Mouse (Mus musculus) inflammation-experienced regulatory T-cells, adult 6 months (primary cell): Measurements from ENCODE around the gene Zfp61. TPM values are rescaled to one million over a fixed set of nuclear protein-coding genes. Genes with fewer than 3 reads are reported as not detected.

Experiments
- ATAC-seq: one replicate; pipeline ENCODE4 v1.8.0; 2017
- polyA plus RNA-seq, 3 experiments: library from polyadenylated mRNA; unstranded; fragments of 100-300 nt; shearing (Covaris generic); gene quantifications; one replicate each; pipeline ENCODE4 v1.2.1; 2017

Gene Zfp61
- 10 to 100 TPM; 10.4 to 20.6 (median 19.0) TPM for polyA plus RNA-seq

DNA sequence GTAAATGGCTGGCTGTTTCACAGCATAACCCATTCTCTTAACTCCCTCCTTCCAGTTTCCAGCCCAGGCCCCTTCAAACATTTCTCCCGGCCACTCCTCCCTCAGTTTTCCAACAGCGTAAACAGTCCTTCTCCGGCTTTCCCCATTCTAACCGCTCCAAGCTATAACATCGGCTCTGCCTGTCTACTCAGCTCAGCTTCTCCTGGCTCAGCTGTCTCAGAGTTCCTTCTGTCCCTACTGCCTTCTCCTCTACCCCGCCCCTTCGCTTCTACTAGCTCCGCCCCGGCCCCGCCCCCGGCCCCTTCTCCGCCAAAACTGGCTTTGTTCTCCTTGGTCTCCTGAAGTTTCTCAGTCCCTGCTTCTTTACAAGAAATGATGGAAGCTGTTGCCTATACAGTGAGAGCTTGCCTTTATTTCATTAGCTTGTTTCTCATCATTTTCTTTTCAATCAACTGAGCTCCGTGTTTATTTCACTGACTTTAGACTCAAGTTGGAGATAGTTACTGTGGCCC, at the start of gene Zfp61:
Gene Zfp61, minus strand, starts transcription at position 462 of the 512 bp plus-strand sequence.
- no peak for ATAC-seq

- no peak for ATAC-seq
Measured at GRCm38 (mm10) chr7:24348896-24349295, 47.9 kb upstream of the Zfp61 start, which contains the start of gene Lypd5. Gene Lypd5 (plus strand): TSS chr7:24349196.

- no peak for ATAC-seq
Measured at GRCm38 (mm10) chr7:24346444-24346843, 45.4 kb upstream of the Zfp61 start.

DNA sequence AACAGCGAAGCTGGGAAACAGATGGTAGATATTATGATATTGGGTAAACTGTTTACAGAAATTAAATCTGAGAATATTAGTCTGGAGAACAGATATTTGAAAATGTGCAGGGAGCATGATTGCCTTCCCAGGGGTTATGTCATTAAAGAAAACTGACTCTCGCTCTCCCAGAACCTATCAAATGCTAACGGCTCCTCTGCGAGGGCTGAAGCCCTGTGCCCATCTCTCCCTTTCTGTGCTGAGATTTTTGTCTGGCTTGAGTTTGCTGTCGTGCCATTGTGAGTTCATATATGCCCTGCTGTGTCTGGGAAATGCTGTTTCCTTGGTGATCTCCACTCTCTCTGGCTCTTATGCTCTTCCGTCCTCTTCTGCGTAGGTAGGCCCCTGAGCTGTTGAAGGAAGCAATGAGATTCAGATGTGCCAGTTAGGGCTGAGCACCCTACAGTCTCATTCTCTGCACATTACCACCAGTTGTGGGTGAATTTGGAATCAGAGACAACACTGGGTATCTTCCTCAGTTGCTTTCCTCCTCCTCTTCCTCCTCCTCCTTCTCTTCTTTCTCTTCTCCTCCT, 42.8 kb upstream of the Zfp61 start:
- no peak for ATAC-seq

- no peak for ATAC-seq
Measured at GRCm38 (mm10) chr7:24338241-24338640, 37.2 kb upstream of the Zfp61 start.

DNA sequence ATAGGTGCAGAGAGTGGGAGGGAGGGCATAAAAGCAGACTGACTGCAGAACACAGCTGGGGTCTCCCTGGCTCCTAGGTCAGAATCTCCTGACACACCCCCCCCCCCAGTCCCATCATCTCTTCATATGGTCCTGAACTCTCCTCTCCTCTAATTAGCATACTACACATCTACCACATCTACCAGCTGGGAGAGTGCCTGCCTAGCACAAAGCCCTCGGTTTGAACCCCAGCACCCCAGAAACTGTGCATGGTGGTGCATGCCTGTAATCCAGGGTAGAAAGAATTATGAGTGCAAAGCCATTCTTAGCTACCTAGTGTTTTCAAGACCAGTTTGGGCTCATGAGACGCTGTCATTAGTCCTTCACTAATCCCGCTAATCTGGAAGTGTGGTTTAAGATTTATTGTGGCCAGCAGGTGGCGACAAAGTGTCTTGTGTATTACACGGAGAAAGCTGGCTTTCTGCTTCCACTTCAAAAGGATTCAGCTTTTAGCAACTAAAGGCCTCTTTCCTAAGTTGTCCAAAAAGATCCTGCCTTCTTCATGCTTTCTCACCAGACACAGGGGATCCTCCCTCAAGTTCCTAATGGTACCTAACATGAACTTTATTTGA, 34.8 kb upstream of the Zfp61 start:
- peak; percentile 63 for ATAC-seq

- ATAC-seq: no peak
Measured at GRCm38 (mm10) chr7:24333304-24333986, 32.4 kb upstream of the Zfp61 start, which contains the start of gene Tescl. Gene Tescl (minus strand): TSS chr7:24333936.

GRCm38 (mm10) chr7:24327281-24327975, 26.4 kb upstream of the Zfp61 start:
- ATAC-seq: no peak

DNA sequence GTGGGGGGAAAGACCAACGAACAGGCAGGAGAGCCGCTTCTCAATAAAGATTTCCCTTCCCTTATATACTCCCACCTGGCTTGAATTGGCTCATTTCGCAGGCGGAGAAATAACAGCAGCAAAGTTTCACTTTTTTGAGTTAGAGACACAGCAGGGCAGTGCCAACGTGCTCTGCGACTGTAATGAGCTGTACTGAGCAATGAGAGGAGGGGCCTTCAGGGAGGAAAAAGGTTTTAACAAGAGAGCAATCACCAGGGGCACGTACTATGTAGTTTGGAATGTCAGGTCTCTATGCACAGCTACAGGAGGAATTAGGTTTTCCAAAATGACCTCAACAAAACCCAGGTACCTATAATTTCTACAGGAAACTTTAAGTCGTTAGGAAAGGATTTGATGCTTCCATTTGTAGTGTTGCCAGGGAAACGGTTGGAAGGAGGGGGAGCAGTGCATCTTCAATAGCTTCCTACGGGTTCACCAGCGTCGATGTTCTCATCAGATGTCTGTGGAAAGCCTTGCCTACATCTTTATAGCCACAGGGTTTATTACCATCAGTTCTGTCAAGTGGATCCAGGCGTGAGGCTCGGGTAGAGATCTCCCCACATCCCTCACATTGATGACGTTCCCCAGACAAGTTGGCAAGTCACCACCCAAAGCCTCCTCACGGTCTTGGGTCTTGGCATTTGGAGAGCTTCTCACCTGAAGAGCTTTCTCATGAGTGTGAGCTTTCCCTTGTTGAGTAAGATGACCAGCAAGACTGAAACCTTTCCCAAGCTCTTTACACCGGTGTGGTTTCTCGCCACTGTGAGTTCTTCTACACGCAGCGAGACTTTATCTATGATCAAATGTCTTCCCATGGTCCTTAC, 25.5 kb upstream of the Zfp61 start:
- ATAC-seq: no peak

DNA sequence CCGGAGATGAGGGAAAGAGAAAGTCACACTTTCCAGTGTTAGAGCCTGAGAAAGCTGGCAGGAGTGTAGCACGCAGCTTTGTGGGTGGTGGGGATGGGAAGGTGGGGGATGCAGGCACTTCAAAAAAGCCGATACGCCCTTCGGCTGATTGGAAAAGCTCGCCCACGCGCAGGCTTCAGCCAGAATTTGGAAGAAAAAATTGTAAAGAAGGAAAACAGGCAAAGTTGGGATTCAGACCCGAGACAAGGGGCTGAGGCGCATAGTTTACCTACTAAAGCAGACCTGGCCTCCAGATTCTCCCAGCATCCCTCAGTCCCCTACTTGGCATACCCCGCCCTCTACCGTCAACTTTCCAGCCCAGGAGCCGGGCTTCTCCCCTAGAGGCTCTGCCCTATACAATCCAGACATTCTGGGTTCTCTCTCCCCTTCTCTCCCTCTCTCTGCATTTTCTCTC, 24.7 kb upstream of the Zfp61 start:
- no peak for ATAC-seq

DNA sequence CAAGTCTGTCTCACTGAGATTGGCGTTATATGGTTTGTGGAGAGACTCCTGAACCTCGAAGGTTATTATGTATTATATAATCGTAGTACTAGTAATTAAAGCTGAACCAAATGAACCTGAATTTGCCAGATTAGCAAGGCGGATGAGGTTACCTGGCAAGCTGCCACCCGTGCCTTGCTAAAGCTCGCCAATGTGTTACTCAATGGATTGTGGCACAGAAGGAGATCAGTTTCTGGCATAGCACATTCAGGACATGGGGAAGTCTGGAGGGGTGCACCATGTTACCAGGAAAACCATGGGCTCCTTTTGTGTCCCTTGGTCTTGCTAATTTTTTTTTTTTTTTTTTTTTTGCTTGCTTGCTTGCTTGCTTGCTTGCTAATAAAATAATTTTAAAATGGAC, 24.2 kb upstream of the Zfp61 start:
- ATAC-seq: no peak

GRCm38 (mm10) chr7:24322593-24322992, 21.6 kb upstream of the Zfp61 start:
- ATAC-seq: no peak

- no peak for ATAC-seq
Measured at GRCm38 (mm10) chr7:24318942-24319341, 17.9 kb upstream of the Zfp61 start.

GRCm38 (mm10) chr7:24316567-24317092, 15.6 kb upstream of the Zfp61 start, which contains the start of gene Zfp94:
Gene Zfp94 (minus strand): TSS chr7:24316666.
- peak; percentile 95 for ATAC-seq

- peak; percentile 40 for ATAC-seq
Measured at GRCm38 (mm10) chr7:24315726-24316566, 14.9 kb upstream of the Zfp61 start.

- no peak for ATAC-seq
Measured at GRCm38 (mm10) chr7:24299823-24300481, 1.1 kb downstream of the Zfp61 start.

DNA sequence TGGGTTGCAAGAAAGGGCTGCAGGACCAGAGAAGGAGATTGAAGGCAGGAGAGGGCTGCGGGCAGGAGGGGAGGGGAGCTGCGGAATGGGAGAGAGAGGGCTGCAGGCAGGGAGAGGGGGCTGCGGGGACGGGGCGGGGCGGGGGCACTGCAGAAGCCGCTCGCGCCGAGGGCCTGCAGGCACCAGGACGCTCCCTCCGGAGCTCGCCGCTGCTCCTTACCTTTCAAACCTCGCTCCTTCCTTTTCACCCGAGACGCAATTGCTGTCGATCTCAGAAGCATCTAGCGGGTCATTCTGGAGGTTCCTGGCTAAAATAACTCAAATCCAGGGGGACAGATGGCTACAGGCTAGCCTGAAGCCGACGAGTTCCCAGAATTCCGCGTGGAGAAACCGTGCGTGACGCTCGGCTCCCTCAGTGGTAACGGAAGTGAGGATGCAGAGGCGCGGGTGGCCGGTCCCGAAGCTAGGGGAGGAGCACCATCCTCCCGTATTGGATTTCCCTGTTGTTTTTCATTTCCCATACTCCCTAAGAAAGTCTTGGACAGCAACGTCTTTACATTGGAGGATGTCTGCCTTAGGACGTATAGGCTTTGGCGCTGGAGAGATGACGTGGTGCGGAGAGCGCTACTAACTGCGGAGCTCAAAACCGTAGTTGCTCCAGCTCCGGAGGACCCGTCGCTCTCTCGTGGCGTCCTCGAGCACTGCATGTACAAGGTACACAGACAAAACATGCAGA, 1.9 kb downstream of the Zfp61 start:
- peak; percentile 93 for ATAC-seq

GRCm38 (mm10) chr7:24298635-24298972, 2.4 kb downstream of the Zfp61 start:
- ATAC-seq: no peak

DNA sequence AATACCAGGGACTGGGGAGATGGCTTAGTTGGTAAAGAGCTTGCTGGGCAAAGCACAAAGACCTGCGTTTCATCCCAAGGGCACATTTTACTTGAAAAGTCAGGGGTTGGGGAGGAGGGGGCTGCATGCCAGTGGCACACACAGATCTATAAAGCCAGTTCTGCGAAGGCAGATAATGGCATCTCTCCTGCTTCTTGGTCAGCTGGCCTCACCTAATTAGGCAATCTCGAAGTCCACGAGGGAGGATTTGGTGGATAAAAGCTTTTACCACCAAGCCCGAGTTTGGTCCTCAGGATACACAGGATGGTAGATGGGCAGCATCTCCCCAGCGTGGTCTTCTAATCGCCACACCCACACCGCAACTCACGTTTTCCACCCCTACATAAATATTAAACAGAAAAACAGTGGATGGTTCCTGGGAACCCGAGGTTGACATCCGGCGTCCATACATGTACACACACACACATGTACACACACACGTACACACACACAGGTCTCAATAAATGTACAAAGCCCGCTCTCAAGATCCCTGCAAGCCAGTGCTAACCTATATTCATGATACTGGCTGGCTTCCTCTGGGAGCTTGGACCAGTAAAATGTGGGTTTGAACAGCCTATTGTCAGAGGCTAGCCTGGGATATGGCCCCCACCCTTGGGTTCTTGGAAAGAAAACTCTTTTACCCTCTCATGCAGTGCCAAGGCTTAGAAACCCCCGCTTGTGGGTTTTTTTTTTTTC, 3.5 kb downstream of the Zfp61 start:
- ATAC-seq: no peak
